Mouse (Mus musculus) forebrain, postnatal 0 days (tissue): ENCODE results near the gene Cacna2d2. TPM values are rescaled to one million over a fixed set of nuclear protein-coding genes. Genes with fewer than 3 reads are reported as not detected.

Source experiments
- ATAC-seq: fragments of 200-750 bp; cut with Nextera tagmentation; 2 replicates; pipeline ENCODE4 v1.8.0; 2017; ENCODE audit warnings: mild to moderate bottlenecking, moderate library complexity
- DNase-seq: peaks from one replicate; pipeline ENCODE4 v3.0.0-alpha.2; 2015
- H3K27ac ChIP-seq: fragments of 300-500 bp; sonication (generic); 2 replicates; pipeline ENCODE4 v1.5.1; 2014; ENCODE audit warnings: low read depth, mild to moderate bottlenecking, antibody characterized with exemption, low read length, moderate library complexity, mixed read lengths
- H3K27me3 ChIP-seq: fragments of 300-500 bp; sonication (generic); 2 replicates; pipeline ENCODE4 v1.6.1; 2014; ENCODE audit warnings: mild to moderate bottlenecking, low read length, mixed read lengths; ENCODE audit not compliant: insufficient read depth
- H3K36me3 ChIP-seq: fragments of 300-500 bp; sonication (generic); 2 replicates; pipeline ENCODE4 v1.6.1; 2014; ENCODE audit warnings: mild to moderate bottlenecking, moderate library complexity; ENCODE audit not compliant: insufficient read depth
- H3K4me1 ChIP-seq: fragments of 300-500 bp; sonication (generic); 2 replicates; pipeline ENCODE4 v1.6.1; 2014; ENCODE audit warnings: antibody characterized with exemption; ENCODE audit not compliant: insufficient read depth
- H3K4me2 ChIP-seq: fragments of 300-500 bp; sonication (generic); 2 replicates; pipeline ENCODE4 v1.6.1; 2014; ENCODE audit warnings: low read depth, mild to moderate bottlenecking, moderate library complexity
- H3K4me3 ChIP-seq: fragments of 300-500 bp; sonication (generic); 2 replicates; pipeline ENCODE4 v1.5.1; 2014; ENCODE audit warnings: low read depth, low read length, mixed read lengths
- H3K9ac ChIP-seq: fragments of 300-500 bp; sonication (generic); 2 replicates; pipeline ENCODE4 v1.6.1; 2014; ENCODE audit warnings: mild to moderate bottlenecking
- H3K9me3 ChIP-seq: fragments of 300-500 bp; sonication (generic); 2 replicates; pipeline ENCODE4 v1.6.1; 2016; ENCODE audit warnings: low read length
- CTCF ChIP-seq: sonication (generic); IDR thresholded peaks from 2 replicates; pipeline ENCODE4 v1.5.1; 2016; ENCODE audit warnings: antibody characterized with exemption, control low read depth, low read depth
- WGBS: fragments of 180-500 bp; shearing (Covaris S2); extraction: QIAGEN DNeasy Blood & Tissue Kit; methylation state at CpG from one replicate; pipeline ENCODE4 v1.1.7; 2014; 5-methylcytosine and 5-hydroxymethylcytosine counted together
- polyA plus RNA-seq: library from polyadenylated mRNA; unstranded; fragments of >200 nt; fragmentation: Nextera tagmentation; extraction: Ambion mirVana; gene quantifications from 2 replicates; pipeline ENCODE4 v1.2.1, GENCODE M21; 2015
- total RNA-seq: library from RNA; depleted of rRNA; stranded (reverse); fragments of >200 nt; gene quantifications from 2 replicates; pipeline ENCODE4 v1.2.3, GENCODE M21; 2014

Cacna2d2 gene
- total and polyA plus RNA-seq, 2 experiments from 2014 or later = 5.0 to 49.5 TPM

DNA sequence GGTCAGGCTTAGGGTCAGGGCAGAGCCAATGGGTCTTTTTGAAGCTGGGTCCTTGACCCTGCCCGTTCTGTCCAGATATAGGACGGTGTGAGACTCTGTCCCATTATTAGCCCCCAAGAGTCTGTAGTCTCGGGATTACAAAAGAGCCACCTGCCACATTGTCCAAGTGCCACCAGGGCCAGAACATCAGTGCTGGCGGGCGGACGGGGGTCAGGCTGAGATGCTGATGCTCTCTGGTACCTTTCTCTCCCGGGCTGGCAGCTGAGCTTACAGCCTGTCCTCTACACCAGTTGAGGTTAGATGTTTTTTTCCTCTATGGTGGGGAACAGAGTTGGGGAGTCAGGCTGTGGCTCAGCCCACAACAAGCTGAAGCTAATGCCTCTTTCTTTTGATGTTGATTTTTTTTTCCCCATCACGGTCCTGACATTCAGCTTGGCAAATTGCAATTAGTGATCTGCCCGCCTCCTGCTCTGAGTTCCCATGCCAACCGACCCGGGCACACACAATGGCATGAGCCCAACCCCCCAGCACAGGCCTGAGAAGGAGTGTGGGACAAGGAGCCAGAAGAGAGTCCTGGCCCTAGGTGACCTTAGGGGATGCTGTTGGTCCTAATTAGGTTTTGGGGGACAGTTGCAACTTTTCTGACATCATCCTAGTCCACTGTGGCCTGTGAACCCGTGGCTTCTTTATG, 25.2 kb downstream of the Cacna2d2 start:
- Histone ChIP-seq H3K9me3 (no peaks in the 10 kb centered on the region), H3K4me2 (no peak overlapping the region), H3K27me3 (no peaks in the 10 kb centered on the region), H3K9ac (no peak overlapping the region), H3K4me1 (peaks cover 18% of the 10 kb centered on the region), H3K36me3 (no peaks in the 10 kb centered on the region), H3K4me3 (no peak overlapping the region), H3K27ac (no peak overlapping the region)
- DNase-seq (no peak), ATAC-seq (peak; percentile 55; the same call in 1 of the 2 replicates)
- WGBS = 18% methylated on average over 12 of the region's 12 CpGs
- no peak for TF ChIP-seq CTCF

DNA sequence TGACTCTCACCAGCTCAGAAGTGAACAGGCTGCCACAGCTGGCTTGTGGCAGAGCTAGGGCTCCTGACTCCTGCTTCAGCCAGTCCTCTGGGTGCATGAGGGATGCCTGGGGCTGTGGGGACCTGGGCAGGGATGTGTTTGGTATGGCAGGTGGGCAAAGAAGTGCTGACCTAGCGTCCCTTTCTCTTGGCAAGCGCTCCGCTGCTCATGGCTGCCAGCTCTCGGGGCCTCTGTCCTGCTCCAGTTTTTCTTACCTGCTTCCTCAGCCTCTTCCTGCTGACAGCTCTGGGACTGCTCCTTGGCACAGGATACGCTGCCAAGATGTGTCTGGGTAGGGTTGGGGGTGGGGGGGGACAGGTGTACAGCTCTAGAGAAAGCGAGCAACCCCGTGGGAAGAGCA, 28.5 kb downstream of the Cacna2d2 start:
- peaks cover 16% of the 10 kb centered on the region for H3K4me1 ChIP-seq
- TF ChIP-seq CTCF = no peak

DNA sequence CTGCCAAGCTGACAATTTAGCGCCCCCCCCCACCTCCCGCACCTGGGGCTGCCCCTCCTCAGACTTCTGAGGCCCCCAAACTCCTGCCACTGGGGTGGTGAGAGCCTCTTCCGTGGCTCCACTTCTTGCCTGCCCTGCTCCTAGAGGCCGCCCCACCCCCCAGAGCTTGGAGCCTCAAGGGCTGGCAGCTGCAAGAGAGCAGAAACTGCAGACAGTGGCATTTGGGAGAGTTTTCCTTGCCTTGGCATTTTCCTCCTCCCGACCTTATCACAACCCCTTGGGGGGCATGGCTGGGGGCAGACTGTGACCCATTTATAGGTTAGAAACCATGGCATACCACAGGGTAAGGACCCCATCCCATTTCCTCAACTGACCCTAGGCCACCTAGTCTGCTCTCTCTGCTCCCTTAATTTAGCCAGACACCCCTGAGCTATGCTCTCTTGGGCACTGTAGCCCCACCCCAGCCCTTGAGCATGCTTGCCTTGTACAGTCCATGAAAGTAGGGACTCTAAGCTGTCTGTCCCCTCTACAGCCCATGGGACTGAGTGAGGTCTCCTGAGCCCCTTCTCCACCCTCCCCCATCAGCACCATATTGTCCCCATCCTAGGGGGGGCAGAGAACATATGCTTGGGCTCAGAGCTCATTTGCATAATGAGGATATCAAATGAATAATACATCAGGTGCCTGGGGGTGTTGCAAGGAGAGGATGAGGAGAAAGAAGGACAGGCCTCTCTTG, 29.2 kb downstream of the Cacna2d2 start:
- no peak for TF ChIP-seq CTCF
- 69% methylated on average over 5 of the region's 5 CpGs for WGBS
- Histone ChIP-seq H3K4me2 (no peak overlapping the region), H3K9me3 (no peaks in the 10 kb centered on the region), H3K9ac (0 out of 2 replicates have a peak overlapping the region, but pooled peaks have one; percentile 1), H3K4me3 (no peak overlapping the region), H3K27me3 (no peaks in the 10 kb centered on the region), H3K27ac (no peak overlapping the region), H3K36me3 (no peaks in the 10 kb centered on the region), H3K4me1 (peaks cover 17% of the 10 kb centered on the region)
- DNase-seq (no peak), ATAC-seq (no peak)

More for the DNA sequence above, 28.5 kb downstream of the Cacna2d2 start:
- H3K4me3 ChIP-seq = no peak overlapping the region
- no peaks in the 10 kb centered on the region for H3K9me3 ChIP-seq
- no peaks in the 10 kb centered on the region for H3K36me3 ChIP-seq
- no peak overlapping the region for H3K27ac ChIP-seq
- DNase-seq (no peak), ATAC-seq (no peak)
- 78% methylated on average over 7 of the region's 7 CpGs for WGBS
- H3K27me3 ChIP-seq = no peaks in the 10 kb centered on the region
- H3K9ac ChIP-seq = no peak overlapping the region
- no peak overlapping the region for H3K4me2 ChIP-seq

DNA sequence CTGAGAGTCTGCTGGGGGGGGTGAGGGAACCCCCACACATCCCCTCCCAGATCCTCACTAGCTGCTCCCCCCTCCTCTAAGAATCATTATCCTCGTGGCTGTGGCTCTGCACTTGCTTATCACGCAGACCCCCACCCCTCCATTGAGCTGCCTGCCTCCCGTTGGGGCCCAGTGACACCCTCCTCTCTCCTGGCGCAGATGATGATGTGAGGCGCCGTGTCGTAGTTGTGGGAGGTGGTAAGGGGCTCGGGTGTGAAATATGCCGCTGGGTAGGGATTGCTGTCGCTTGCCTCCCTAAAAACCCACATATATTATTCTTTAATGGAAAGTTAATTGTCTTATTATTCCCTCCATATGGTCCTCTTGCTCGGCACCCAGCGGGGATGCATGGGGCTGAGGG, 31.0 kb downstream of the Cacna2d2 start:
- no peak for DNase-seq
- Histone ChIP-seq H3K9ac (no peak overlapping the region), H3K4me3 (no peak overlapping the region), H3K4me1 (peaks cover 6% of the 10 kb centered on the region; the same call in 1 of the 2 replicates), H3K4me2 (0 out of 2 replicates have a peak overlapping the region, but pooled peaks have one; percentile 5), H3K9me3 (no peaks in the 10 kb centered on the region), H3K27me3 (no peaks in the 10 kb centered on the region), H3K27ac (0 out of 2 replicates have a peak overlapping the region, but pooled peaks have one; percentile 35), H3K36me3 (no peaks in the 10 kb centered on the region)
- 37% methylated on average over 12 of the region's 12 CpGs for WGBS
- peak; percentile 50; the same call in 1 of the 2 replicates for ATAC-seq
- TF ChIP-seq CTCF = no peak

DNA sequence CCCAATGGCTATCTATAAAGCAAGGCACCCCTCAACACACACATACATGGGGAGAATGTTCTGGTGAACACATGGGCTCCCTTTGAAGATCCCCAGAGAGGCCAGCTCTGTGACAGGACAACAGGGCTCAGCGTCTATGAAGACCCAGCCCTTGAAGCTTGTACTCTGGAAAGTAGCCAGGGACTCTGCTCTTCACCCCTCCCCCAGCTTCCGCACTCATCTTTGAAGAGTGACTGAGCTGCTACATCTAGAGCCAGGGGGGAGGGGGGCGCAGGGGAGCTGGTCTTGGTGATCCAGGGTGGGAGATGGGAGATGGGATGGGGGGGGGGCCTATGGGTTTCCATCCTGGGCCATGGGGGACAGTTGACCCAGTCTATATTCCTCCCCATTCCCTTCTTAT, 33.1 kb downstream of the Cacna2d2 start:
- no peaks in the 10 kb centered on the region for H3K9me3 ChIP-seq
- no peaks in the 10 kb centered on the region for H3K27me3 ChIP-seq
- no peak overlapping the region for H3K4me3 ChIP-seq
- DNase-seq (no peak), ATAC-seq (no peak)
- H3K4me1 ChIP-seq = peaks cover 6% of the 10 kb centered on the region
- WGBS = 67% methylated on average over 3 of the region's 3 CpGs
- no peak overlapping the region for H3K4me2 ChIP-seq
- no peak overlapping the region for H3K9ac ChIP-seq
- H3K27ac ChIP-seq = no peak overlapping the region
- TF ChIP-seq CTCF = no peak
- H3K36me3 ChIP-seq = no peaks in the 10 kb centered on the region

DNA sequence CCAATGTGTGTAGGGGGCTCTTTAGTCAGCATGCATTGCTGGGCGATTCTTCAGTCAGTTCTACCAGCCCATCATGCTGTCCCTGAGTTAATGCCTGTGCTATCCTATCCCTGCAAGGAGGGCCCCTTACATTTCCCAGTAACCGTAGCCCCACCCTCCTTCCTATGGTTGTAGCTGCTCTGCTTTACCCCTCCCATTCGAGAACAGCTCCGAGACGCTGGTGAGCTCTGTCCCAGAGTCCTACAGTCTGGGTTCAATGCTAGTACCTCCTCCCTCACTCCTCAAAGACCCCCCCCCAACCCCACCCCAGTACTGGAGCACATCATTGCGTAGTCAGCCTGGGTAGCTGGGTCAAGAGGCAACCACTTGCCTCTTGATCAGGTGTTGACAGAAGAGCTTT, 35.4 kb downstream of the Cacna2d2 start:
- Histone ChIP-seq H3K27me3 (no peaks in the 10 kb centered on the region), H3K4me2 (no peak overlapping the region), H3K36me3 (no peaks in the 10 kb centered on the region), H3K9ac (no peak overlapping the region), H3K9me3 (no peaks in the 10 kb centered on the region), H3K4me3 (no peak overlapping the region), H3K4me1 (peaks cover 6% of the 10 kb centered on the region), H3K27ac (no peak overlapping the region)
- ATAC-seq (no peak; the same call in 1 of the 2 replicates), DNase-seq (no peak)
- no peak for TF ChIP-seq CTCF
- WGBS = 24% methylated on average over 6 of the region's 6 CpGs

DNA sequence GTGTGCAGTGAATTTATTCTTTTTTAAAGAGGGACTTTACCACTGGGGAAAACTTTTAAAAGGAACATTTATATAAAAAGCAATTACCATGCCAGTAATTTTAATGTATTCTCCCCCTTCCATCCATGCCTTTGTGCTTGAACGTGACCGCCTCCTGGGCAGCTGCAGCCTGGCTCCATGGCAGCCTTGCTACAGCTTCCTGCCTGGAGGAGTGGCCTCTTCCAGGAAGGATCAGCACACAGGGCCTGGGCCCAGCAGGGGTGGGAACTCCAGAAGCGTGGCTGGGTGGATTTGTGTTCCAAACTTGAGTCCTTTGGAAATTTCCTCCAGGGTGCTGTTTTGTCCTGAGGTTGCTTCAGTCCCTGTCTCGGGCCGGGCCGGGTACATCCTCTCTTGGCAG, 35.9 kb downstream of the Cacna2d2 start:
- H3K4me3 ChIP-seq = no peak overlapping the region
- H3K9ac ChIP-seq = no peak overlapping the region
- no peaks in the 10 kb centered on the region for H3K9me3 ChIP-seq
- no peak overlapping the region for H3K27ac ChIP-seq
- TF ChIP-seq CTCF = no peak
- H3K27me3 ChIP-seq = no peaks in the 10 kb centered on the region
- no peak overlapping the region for H3K4me2 ChIP-seq
- H3K4me1 ChIP-seq = peaks cover 6% of the 10 kb centered on the region
- DNase-seq = no peak
- peak; percentile 28; the same call in 1 of the 2 replicates for ATAC-seq
- no peaks in the 10 kb centered on the region for H3K36me3 ChIP-seq
- WGBS = 22% methylated on average over 6 of the region's 6 CpGs
